Mouse (Mus musculus) C2C12 (cell line): ENCODE data around the gene Hipk2. TPM values are rescaled to one million over a fixed set of nuclear protein-coding genes. Genes with fewer than 3 reads are reported as not detected.

Experiments used
- H3K27me3 ChIP-seq: one replicate; pipeline ENCODE4 v1.6.1; 2011; ENCODE audit not compliant: control insufficient read depth, insufficient read depth, insufficient read length
- H3K36me3 ChIP-seq: one replicate; pipeline ENCODE4 v1.6.1; 2011; ENCODE audit not compliant: control insufficient read depth, insufficient read depth
- H3K4me3 ChIP-seq: one replicate; pipeline ENCODE4 v1.5.1; 2011; ENCODE audit warnings: mild to moderate bottlenecking, control low read depth; ENCODE audit not compliant: poor library complexity, insufficient read depth, severe bottlenecking
- H3K79me2 ChIP-seq: one replicate; pipeline ENCODE4 v1.6.1; 2011; ENCODE audit not compliant: control insufficient read depth, insufficient read depth
- H3K79me3 ChIP-seq: one replicate; pipeline ENCODE4 v1.6.1; 2011; ENCODE audit warnings: low read depth, control low read depth
- H3ac ChIP-seq: one replicate; pipeline ENCODE3; 2011; ENCODE audit warnings: low read depth; ENCODE audit not compliant: control insufficient read depth, insufficient read length
- CEBPB ChIP-seq: IDR thresholded peaks from one replicate; pipeline ENCODE4 v1.6.1; 2011; ENCODE audit warnings: low read depth, mild to moderate bottlenecking, control low read depth, moderate library complexity
- CTCF ChIP-seq: IDR thresholded peaks from one replicate; pipeline ENCODE4 v1.5.1; 2011; ENCODE audit not compliant: control insufficient read depth, insufficient read depth, insufficient read length
- FOSL1 ChIP-seq: IDR thresholded peaks from one replicate; pipeline ENCODE4 v1.8.0; 2011; ENCODE audit warnings: mild to moderate bottlenecking, low read length; ENCODE audit not compliant: poor library complexity, insufficient read depth, severe bottlenecking
- MAX ChIP-seq: IDR thresholded peaks from one replicate; pipeline ENCODE4 v1.6.1; 2011; ENCODE audit warnings: mild to moderate bottlenecking, control low read depth
- MYOD1 ChIP-seq: IDR thresholded peaks from one replicate; pipeline ENCODE4 v1.6.1; 2011; ENCODE audit warnings: low read depth; ENCODE audit not compliant: control insufficient read depth, insufficient read length
- MYOG ChIP-seq: IDR thresholded peaks from one replicate; pipeline ENCODE4 v1.6.1; 2011; ENCODE audit not compliant: control insufficient read depth, insufficient read length; ENCODE audit errors: extremely low read depth
- USF1 ChIP-seq: IDR thresholded peaks from one replicate; pipeline ENCODE4 v1.6.1; 2011; ENCODE audit warnings: low read depth, mild to moderate bottlenecking, control low read depth, moderate library complexity
- polyA plus RNA-seq: library from polyadenylated mRNA; unstranded; fragments of >200 nt; fragmentation: generic; extraction: Trizol; gene quantifications from one replicate; pipeline ENCODE4 v1.2.1, GENCODE M21; 2012; ENCODE audit warnings: missing spikeins

Gene Hipk2
- polyA plus RNA-seq, 1 experiment = 13.6 TPM

DNA sequence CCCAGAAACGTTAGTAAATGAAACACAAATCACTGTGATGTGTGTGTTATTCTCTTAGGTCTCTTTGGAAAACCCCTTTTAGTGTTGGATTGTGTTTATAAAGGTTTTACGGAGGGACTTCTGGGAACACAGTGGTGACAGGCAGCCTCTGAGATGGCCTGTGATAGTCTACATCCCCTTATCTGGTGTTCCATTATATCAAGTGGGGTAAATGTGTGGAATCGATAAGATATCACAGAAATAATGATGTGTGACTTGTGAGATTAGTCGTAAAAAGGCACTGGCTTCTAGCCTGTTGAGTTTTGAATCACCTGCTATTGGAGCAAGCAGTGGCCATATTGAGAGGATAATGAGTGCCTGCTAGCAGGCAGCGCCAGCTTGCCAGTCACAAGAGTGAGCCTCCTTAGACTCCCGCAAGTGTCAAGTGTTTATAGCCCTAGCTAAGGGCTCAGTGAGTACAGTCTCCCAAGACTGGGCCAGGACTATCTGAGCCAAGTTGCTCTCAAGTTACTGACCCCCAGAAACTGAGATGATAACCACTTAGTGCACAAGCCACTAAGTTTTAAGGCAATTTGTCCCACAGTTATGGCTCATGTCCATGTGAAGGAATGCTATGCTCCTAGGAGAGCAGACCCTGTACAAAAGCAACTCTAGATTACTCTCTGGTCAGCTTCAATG, 113.2 kb downstream of the Hipk2 start:
- Histone ChIP-seq H3K4me3 (no peak overlapping the region), H3K36me3 (no peaks in the 10 kb centered on the region), H3K79me2 (no peaks in the 10 kb centered on the region), H3K79me3 (no peaks in the 10 kb centered on the region), H3ac (no peak overlapping the region), H3K27me3 (no peaks in the 10 kb centered on the region)
- TF ChIP-seq CEBPB (no peak), MYOD1 (no peak), FOSL1 (no peak), MAX (no peak), CTCF (no peak), USF1 (no peak), MYOG (no peak)

DNA sequence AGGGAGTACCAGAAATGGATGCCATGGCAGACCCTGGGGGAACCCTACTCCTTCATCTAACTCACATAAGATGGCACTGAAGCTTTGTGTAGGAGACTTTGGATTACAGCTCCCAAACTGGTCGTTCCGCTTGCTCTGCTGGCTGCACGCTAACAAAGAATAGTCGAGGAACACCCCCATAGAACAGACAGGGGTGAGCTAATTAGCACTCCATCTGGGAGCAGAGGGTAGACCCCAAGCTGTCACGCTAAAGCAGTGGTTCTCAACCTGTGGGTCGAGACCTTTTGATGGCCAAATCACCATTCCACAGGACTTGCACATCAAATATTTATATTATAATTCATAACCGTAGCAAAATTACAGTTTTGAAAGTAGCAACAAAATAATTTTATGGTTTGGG, 114.0 kb downstream of the Hipk2 start:
- Histone ChIP-seq H3K36me3 (no peaks in the 10 kb centered on the region), H3K27me3 (no peaks in the 10 kb centered on the region), H3ac (no peak overlapping the region), H3K79me2 (no peaks in the 10 kb centered on the region), H3K79me3 (no peaks in the 10 kb centered on the region), H3K4me3 (no peak overlapping the region)
- TF ChIP-seq MAX = no peak
- TF ChIP-seq USF1 = no peak
- no peak for TF ChIP-seq FOSL1
- TF ChIP-seq MYOD1 = no peak
- TF ChIP-seq MYOG = no peak

DNA sequence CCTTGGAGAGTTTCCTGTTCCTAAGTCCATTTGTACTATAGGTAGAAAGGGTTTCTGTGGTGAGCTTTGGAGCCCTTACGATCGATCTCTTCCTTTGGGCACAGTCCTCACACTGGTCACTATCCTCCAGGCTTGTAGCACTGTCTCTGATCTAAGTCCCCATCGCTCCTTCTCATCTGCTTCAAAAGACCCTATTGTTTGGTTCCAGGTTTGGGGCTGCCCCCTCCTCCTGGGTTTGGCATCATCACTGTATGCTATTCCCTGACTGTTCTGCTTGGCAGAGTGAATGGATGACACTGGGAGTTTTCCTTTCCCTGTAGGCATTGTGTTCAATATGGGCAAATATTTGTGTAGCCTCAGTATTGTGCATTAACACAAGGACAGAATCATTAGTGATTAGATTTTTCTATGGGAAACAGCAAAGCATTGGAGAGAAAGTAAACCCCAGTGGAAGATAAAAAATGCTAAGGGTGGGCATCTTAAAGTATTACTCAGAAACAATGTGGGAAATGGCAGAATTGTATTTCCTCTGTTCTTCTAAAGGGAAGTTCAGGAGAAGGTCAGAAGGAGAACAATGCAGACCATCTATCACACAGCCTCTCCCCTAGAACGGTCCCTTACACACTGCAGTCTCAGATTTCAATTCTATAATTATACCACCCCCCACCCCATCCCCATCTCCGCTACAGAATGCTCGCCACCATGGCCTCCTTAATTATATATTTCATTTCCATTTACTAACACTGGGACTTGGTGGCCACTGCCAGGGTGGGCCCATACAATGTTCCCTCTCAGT, 114.9 kb downstream of the Hipk2 start:
- Histone ChIP-seq H3K79me2 (no peaks in the 10 kb centered on the region), H3K36me3 (no peaks in the 10 kb centered on the region), H3K4me3 (no peak overlapping the region), H3K27me3 (no peaks in the 10 kb centered on the region), H3K79me3 (no peaks in the 10 kb centered on the region), H3ac (no peak overlapping the region)
- TF ChIP-seq FOSL1 (no peak), CTCF (no peak), USF1 (no peak), MYOD1 (no peak), MAX (no peak), CEBPB (no peak), MYOG (no peak)

DNA sequence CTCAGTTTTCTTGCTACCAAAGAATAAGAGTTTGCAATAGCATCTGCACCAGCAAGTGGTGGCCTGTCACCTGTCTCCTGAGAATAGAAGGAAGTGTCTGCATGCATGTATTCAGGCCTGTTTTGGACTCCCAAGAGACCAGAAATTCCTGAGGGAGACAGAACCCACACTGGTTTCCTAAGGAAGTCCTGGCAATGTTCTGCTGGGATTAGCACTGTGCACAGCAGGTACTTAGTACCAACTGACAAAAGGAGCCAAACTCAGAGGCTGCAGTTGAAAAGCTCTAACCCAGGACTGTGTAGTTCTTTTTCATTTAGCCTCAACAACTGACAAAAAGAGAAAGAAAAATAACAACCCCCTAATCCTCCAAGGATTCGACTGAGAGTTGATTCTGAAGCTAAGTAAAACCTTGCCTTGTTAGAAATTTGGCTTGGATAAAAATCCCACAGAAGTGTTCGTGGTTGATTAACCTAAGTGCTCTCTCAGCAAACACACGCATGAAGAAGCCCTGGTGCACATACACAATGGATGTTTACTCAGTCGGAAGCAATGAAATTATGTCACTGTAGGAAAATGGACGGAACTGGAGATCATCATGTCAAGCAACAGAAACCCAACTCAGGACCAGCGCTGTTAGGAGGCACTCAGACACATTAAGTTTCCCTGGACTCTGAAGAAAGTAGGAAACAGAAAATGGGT, 115.9 kb downstream of the Hipk2 start:
- H3ac ChIP-seq = no peak overlapping the region
- H3K36me3 ChIP-seq = no peaks in the 10 kb centered on the region
- H3K79me2 ChIP-seq = peaks cover under 1% of the 10 kb centered on the region
- no peak overlapping the region for H3K4me3 ChIP-seq
- no peaks in the 10 kb centered on the region for H3K79me3 ChIP-seq
- H3K27me3 ChIP-seq = no peaks in the 10 kb centered on the region
- no peak for TF ChIP-seq MYOG
- TF ChIP-seq USF1 = no peak
- TF ChIP-seq CTCF = no peak
- no peak for TF ChIP-seq MAX
- TF ChIP-seq FOSL1 = no peak

DNA sequence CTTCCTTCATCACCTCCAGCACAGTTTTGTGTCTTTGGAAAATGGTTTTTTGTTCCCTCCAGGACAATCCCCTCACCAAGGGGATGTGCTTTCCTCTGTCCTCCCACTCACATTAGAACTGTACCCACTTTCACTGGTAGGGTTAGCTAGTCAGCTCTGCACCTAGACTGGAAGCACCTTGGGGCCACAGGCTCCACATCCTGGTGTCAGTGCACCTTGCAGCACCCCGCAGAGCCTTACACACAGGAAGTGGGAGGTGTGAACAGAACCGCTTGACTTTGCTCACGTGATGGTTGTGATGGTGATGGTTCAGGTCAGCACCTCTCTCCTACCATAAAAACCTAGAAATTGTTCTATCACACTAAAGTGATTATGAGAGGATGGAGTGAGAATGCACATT, 116.8 kb downstream of the Hipk2 start:
- H3K79me3 ChIP-seq = no peaks in the 10 kb centered on the region
- peaks cover 6% of the 10 kb centered on the region for H3K79me2 ChIP-seq
- no peaks in the 10 kb centered on the region for H3K36me3 ChIP-seq
- no peak for TF ChIP-seq USF1
- H3K27me3 ChIP-seq = no peaks in the 10 kb centered on the region
- H3ac ChIP-seq = no peak overlapping the region
- no peak overlapping the region for H3K4me3 ChIP-seq

DNA sequence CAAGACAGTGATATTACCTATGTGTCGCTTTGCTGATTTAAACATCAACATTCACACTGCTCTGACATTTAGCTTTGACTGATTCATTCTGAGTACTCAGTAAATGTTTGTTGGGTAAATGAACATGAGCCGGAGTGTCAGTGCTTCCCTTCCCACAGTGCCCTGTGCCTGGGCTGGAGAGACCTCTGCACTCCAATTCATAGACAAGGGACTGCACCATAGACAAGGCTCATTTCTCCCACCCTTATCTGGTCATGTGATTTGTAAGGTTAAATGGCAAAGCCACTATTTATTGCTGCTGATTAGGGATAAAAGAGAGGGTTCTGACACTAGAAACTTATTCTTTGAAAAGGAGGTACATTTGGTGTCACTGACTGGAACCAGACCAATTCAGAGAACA, 118.4 kb downstream of the Hipk2 start:
- Histone ChIP-seq H3ac (no peak overlapping the region), H3K79me2 (peaks cover 6% of the 10 kb centered on the region), H3K36me3 (no peaks in the 10 kb centered on the region), H3K4me3 (no peak overlapping the region), H3K79me3 (no peaks in the 10 kb centered on the region), H3K27me3 (no peaks in the 10 kb centered on the region)
- TF ChIP-seq CTCF (no peak), FOSL1 (no peak), MYOG (no peak), MAX (no peak), MYOD1 (no peak), CEBPB (no peak)
